Mouse (Mus musculus): ENCODE measurements around the gene Smc1b. TPM values are rescaled to one million over a fixed set of nuclear protein-coding genes. Genes with fewer than 3 reads are reported as not detected.

The Smc1b gene
- under 1 TPM in 1 of 3 experiments, not detected in 2; 0.36 TPM for polyA plus RNA-seq (2017; shearing (Covaris generic))

- ATAC-seq: no peak
These were observed at the start of gene Smc1b, which contains the start of gene Ribc2 for GRCm38 (mm10) chr15:85131275-85132192. Gene Smc1b (minus strand): TSS chr15:85131964. Gene Ribc2 (plus strand): TSS chr15:85132078.

GRCm38 (mm10) chr15:85180368-85180767, 48.6 kb upstream of the Smc1b start:
- no peak for ATAC-seq

GRCm38 (mm10) chr15:85179528-85180180, 47.9 kb upstream of the Smc1b start:
- ATAC-seq: no peak

GRCm38 (mm10) chr15:85178172-85178571, 46.4 kb upstream of the Smc1b start:
- no peak for ATAC-seq

- no peak for ATAC-seq
These were observed 45.8 kb upstream of the Smc1b start for GRCm38 (mm10) chr15:85177576-85177975.

GRCm38 (mm10) chr15:85174060-85174459, 42.3 kb upstream of the Smc1b start:
- ATAC-seq: no peak

- ATAC-seq: no peak
These were observed 41.7 kb upstream of the Smc1b start for GRCm38 (mm10) chr15:85173425-85173824.

- ATAC-seq: no peak
These were observed 40.3 kb upstream of the Smc1b start for GRCm38 (mm10) chr15:85172054-85172453.

GRCm38 (mm10) chr15:85167086-85167679, 35.4 kb upstream of the Smc1b start:
- ATAC-seq: no peak

- ATAC-seq: no peak
These were observed 34.7 kb upstream of the Smc1b start for GRCm38 (mm10) chr15:85166433-85166933.

- no peak for ATAC-seq
These were observed 31.2 kb upstream of the Smc1b start for GRCm38 (mm10) chr15:85162693-85163663.

- ATAC-seq: no peak
These were observed 29.7 kb upstream of the Smc1b start for GRCm38 (mm10) chr15:85161416-85161815.

- no peak for ATAC-seq
These were observed 24.4 kb upstream of the Smc1b start for GRCm38 (mm10) chr15:85156198-85156597.

GRCm38 (mm10) chr15:85154091-85154490, 22.3 kb upstream of the Smc1b start:
- ATAC-seq: no peak

- ATAC-seq: no peak
These were observed 20.8 kb upstream of the Smc1b start for GRCm38 (mm10) chr15:85152577-85152976.

- no peak for ATAC-seq
These were observed 19.7 kb upstream of the Smc1b start for GRCm38 (mm10) chr15:85151433-85151918.

GRCm38 (mm10) chr15:85144249-85144648, 12.5 kb upstream of the Smc1b start:
- no peak for ATAC-seq

- ATAC-seq: no peak
These were observed 12.0 kb upstream of the Smc1b start for GRCm38 (mm10) chr15:85143747-85144146.

- no peak for ATAC-seq
These were observed 11.4 kb upstream of the Smc1b start for GRCm38 (mm10) chr15:85143161-85143560.

- no peak for ATAC-seq
These were observed 10.7 kb upstream of the Smc1b start for GRCm38 (mm10) chr15:85142441-85142840.

- ATAC-seq: no peak
These were observed 9.5 kb upstream of the Smc1b start for GRCm38 (mm10) chr15:85141290-85141689.

- ATAC-seq: no peak
These were observed 3.4 kb upstream of the Smc1b start for GRCm38 (mm10) chr15:85135143-85135542.
